Mouse (Mus musculus) cerebellum, adult 2 months (tissue): Measurements from ENCODE around the gene Chrm4.

ENCODE experiments used
- CTCF ChIP-seq: fragments of 200-500 bp; IDR thresholded peaks from 2 replicates; pipeline ENCODE4 v1.5.1; 2011; ENCODE audit warnings: low read depth, mild to moderate bottlenecking, control low read depth, low read length, moderate library complexity, borderline replicate concordance; ENCODE audit not compliant: insufficient read depth
- POLR2A ChIP-seq: fragments of 200-500 bp; IDR thresholded peaks from 2 replicates; pipeline ENCODE4 v1.6.1; 2011; ENCODE audit warnings: low read length, control low read depth, borderline replicate concordance; ENCODE audit not compliant: insufficient read depth

GRCm38 (mm10) chr2:91977960-91978359 lies 50.9 kb downstream of the Chrm4 start:
- TF ChIP-seq CTCF = no peak
- no peak for TF ChIP-seq POLR2A
